Mouse (Mus musculus) c-Kit-positive CD71-negative TER-119-negative erythroid progenitor cells, embryonic 14.5 days (primary cell): ENCODE results near the gene Pigyl.

Experiments used
- DNase-seq: peaks from one replicate; pipeline ENCODE4 v3.0.0-alpha.2; 2013; ENCODE audit warnings: low read depth

The Pigyl gene

GRCm38 (mm10) chr9:22156497-22157245, at the start of gene Pigyl:
Gene Pigyl, plus strand, starts transcription at chr9:22156846.
- DNase-seq: peak; percentile 99

- DNase-seq: no peak
Measured at GRCm38 (mm10) chr9:22108194-22108593, 48.5 kb upstream of the Pigyl start.

- DNase-seq: no peak
Measured at GRCm38 (mm10) chr9:22115635-22116034, 41.0 kb upstream of the Pigyl start.

DNA sequence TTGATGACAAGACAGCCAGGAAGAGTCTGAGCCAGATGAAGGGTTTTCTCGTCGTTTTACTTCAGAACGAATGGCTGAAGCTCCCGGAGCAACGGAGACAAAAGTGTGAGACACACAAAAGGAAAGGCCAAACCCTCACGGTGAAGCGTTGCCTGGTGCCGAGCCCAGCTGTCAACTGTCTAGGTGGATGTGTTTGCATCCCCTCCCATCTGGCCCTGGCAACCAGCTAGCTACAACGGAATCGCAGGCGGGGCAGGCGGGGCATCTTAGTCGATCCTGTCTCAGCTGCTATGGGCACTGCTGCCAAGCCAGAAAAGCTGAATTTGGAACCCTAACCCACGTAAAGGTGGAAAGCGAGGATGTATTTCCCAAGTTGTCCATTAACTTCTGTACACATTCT, 40.6 kb upstream of the Pigyl start:
- no peak for DNase-seq

- peak; percentile 97 for DNase-seq
Measured at GRCm38 (mm10) chr9:22116740-22117426, 39.8 kb upstream of the Pigyl start, which contains the start of gene Elof1. Gene Elof1, minus strand, starts transcription at chr9:22117172.

- peak; percentile 80 for DNase-seq
Measured at GRCm38 (mm10) chr9:22117754-22118456, 38.7 kb upstream of the Pigyl start.

DNA sequence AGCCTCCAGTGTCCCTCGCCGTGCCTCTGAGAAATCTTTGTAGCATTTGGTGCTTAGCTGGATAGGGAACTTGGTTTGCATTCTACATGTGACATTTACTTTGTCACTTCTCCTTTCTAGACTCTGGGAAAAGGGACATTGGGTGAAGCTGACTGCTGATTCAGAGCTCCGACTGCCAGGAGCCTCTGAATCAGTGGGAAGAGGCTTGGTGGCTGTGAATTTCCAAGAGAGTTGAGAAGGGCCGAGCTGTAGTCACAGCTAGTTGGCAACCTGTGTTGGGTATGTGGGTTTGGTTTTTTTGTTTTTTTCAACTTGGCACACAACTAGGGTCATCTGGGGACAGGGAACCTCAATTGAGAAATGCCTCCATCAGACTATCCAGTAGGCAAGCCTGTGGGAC, 37.1 kb upstream of the Pigyl start:
- no peak for DNase-seq

DNA sequence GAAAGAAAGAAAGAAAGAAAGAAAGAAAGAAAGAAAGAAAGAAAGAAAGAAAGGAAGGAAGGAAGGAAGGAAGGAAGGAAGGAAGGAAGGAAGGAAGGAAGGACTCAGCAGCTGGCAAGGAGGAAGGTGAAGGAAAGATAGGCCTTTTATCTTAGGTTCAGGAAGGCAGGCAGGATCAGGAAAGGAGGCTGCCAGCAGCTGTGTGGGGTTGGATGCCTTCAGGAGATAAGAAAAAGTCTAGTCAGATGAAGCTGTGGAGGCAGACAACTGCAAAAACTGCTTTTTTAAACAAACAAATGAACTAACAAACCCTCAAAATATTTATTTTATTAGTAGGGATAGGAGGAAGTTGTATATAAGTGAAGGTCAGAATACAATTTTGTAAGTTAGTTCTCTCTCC, 35.1 kb upstream of the Pigyl start:
- DNase-seq: no peak

- no peak for DNase-seq
Measured at GRCm38 (mm10) chr9:22122005-22122404, 34.6 kb upstream of the Pigyl start.

GRCm38 (mm10) chr9:22123069-22123609, 33.5 kb upstream of the Pigyl start:
- no peak for DNase-seq

DNA sequence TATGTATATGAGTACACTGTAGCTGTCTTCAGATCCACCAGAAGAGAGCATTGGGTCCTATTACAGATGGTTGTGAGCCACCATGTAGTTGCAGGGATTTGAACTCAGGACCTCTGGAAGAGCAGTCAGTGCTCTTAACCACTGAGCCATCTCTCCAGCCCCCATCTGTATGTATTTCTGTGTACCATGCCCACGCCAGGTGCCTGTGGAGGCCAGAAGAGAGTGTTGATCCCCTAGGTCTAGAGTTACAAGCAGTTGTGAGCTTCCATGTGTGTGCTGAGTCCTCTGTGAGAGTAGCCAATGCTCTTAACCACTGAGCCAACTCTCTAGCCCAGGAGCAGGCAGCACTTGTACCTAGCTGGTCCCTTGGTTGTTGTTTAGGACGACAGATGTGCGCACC, 32.5 kb upstream of the Pigyl start:
- no peak for DNase-seq

DNA sequence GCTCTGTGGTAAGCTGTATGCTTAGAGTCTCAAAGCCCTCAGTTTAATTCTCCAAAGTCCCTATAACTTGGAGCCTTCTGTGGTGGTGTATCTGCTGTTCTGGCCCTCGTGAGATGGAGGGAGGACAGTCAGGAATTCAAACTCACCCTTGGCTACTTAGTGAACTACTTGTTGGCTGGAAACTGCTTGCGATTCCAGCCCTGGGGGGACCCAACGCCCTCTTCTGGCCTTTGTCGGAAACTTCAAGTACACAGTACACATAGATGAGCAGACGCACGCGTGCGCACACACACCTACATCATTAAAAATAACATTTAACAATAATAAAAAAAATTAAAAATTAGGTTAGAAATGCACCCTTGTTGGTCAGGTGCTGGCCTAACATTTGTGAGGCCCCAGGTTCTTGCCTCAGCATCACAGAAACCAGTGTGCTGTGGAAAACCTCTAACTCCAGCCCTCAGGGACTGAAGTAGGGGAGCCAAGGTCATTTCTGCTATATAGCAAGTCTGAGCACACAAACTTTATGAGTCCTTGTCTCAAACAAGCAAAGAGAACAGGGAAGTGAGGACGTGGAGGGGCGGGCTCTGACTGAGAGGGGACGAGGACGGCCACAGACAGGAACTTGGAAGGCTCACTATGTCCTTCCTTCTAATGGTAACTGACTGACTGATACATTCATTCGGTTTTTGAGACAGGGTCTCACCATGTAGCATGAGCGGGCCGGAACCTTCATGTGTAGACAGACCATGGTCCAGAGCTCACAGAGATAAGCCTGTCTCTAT, 31.2 kb upstream of the Pigyl start:
- no peak for DNase-seq

- no peak for DNase-seq
Measured at GRCm38 (mm10) chr9:22131226-22131981, 25.2 kb upstream of the Pigyl start.

GRCm38 (mm10) chr9:22132220-22132619, 24.4 kb upstream of the Pigyl start:
- no peak for DNase-seq

DNA sequence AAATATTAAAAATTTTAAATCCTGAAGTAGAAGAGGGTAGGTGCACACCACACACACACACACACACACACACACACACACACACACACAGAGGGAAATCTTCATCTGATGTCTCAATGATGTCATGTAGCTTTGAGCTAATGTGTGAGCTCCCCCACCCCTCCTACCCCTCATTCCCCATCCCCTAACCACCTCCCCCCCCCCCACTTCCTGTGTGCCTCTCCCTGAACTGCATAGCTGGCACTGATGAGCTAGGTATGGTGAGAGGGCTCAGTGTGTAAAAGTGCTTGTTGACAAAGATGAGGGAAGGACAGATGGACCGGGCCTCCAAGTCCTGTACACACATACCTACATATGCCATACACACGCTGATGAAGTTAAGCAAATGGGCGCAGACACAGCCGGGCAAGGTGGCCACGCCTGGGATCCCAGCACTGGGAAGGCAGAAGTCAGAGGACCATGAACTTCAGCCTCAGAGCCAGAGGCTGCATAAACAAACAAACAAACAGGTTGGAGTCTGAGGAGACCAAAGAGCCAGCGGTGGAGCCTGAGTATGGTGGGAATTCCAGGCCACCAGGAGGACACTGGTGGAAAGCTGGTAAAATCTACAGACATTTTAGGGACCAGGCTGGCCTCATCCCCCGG, 22.3 kb upstream of the Pigyl start:
- no peak for DNase-seq

DNA sequence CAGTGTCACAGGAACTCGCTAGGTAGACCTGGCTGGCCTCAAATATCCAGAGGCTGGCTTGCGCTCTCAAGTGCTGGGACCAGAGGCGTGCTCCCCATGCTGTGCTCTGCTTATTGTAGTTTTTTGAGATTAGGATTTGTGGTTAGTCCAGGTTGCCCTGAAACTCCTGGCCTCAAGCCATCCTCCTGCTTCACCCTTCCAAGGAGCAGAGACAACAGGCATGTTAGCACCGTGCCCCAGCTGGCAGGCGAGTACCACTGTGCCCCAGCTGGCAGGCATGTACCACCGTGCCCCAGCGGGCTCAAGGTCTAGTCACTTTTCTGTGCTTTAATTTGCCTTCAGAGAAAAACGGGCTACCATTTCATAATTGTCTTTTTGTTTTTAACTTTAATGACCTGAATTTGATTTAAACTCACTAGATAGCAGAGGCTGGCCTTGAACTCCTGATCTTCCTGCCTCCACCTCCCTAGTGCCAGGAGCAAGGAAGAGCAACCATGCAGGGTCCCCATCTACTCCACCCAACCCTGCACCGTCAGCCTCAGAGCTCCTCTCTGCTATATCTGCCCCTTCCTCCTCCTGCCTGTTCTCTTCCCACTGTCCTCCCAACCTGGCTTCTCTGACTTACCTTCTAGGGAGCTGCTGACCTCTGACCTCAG, 21.5 kb upstream of the Pigyl start:
- no peak for DNase-seq

DNA sequence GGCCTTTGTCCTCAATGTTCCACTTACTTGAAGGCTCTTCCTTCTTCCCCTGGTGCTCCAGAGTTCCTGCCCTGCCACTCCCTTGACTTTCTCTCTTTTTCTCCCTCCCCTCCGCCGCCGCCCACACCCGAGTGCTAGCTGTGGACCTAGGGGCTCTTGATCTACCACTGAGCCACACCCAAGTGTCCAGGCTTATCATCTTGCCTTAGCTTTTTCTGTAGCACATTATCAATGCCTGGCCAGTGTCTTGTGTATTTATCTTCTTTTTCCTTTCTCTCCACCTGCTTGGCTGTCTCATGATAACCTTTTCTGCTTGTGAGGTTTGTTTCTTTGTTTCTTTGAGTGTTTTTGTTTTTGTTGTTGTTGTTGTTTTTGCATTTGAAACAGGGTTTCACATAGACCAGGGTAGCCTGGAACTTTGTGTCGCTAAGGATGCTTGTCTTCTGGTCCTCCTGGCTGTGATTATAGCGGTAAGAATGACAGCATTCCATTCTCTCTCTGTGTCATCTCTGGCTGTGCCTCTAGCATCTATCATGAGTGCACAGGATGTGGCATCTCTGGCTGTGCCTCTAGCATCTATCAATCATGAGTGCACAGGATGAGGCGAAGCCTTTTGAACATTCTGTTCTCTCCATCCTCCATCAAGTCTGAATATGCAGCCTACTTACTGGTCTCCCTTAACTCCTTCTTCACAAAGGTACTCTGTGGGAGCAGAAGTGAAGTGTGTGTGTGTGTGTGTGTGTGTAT, 20.8 kb upstream of the Pigyl start, which contains the start of gene Acp5:
Gene Acp5 (minus strand): TSS at position 68 of the 747 bp plus-strand sequence.
- no peak for DNase-seq

DNA sequence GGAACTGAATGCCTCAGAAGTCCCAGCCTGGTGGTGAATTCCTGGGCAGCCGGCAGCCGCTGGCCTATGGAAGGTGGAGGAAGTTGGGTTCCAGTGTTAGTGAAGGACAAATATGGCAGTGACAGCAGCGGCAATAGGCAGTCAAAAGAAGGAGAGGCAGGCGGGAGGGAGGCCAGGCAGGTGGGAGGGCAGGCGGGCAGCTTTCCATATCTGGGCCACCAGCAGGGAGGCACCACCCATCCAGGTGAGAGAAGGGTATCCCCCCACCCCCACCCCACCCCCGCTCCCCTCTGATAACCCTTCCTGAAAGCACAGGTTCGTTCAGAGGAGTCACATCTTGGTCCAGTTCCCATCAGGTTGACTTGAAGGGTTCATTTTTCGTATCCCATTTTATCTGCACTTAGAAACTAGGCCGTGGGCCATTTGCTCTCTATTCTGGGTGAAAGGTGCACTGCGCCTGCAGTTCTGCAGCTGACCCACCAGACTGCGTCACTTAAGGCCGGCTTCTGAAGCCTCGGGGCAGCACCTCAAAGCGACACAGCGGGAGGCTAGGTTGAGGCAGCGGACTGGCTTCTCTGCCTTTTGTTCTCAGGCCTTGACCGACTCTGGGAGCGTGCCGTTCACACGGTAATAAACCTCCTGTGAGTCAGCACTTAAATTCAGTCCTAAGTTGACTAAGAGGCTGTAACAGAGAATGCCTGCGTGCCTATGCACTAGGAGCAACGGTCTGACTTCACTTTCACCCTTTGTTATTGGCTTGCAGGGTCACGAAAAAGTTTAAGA, 19.7 kb upstream of the Pigyl start:
- DNase-seq: no peak
